Mouse (Mus musculus) olfactory bulb, adult 2 months (tissue): Measurements from ENCODE around the gene D17Wsu92e. TPM values are rescaled to one million over a fixed set of nuclear protein-coding genes. Genes with fewer than 3 reads are reported as not detected.
A peak's percentile ranks its signal among the peaks of the same experiment; 100 is the strongest.

Source experiments
- H3K27ac ChIP-seq: fragments of 200-500 bp; 2 replicates; pipeline ENCODE4 v1.5.1; 2012; ENCODE audit warnings: low read depth, low read length; ENCODE audit not compliant: insufficient read depth
- H3K4me1 ChIP-seq: fragments of 200-500 bp; 2 replicates; pipeline ENCODE4 v1.6.1; 2012; ENCODE audit warnings: low read length; ENCODE audit not compliant: control insufficient read depth, insufficient read depth
- H3K4me3 ChIP-seq: fragments of 200-500 bp; 2 replicates; pipeline ENCODE4 v1.5.1; 2012; ENCODE audit warnings: mild to moderate bottlenecking, low read depth, low read length, moderate library complexity; ENCODE audit not compliant: insufficient read depth
- CTCF ChIP-seq: fragments of 200-500 bp; IDR thresholded peaks from 2 replicates; pipeline ENCODE4 v1.5.1; 2012; ENCODE audit warnings: low read depth, mild to moderate bottlenecking, low read length, moderate library complexity; ENCODE audit not compliant: insufficient read depth
- POLR2A ChIP-seq: fragments of 200-500 bp; IDR thresholded peaks from 2 replicates; pipeline ENCODE4 v1.6.1; 2012; ENCODE audit warnings: mild to moderate bottlenecking, low read depth, low read length, moderate library complexity; ENCODE audit not compliant: insufficient read depth
- WGBS: fragments of 180-500 bp; shearing (Covaris S2); methylation state at CpG from one replicate; pipeline ENCODE4 v1.1.7; 2018; 5-methylcytosine and 5-hydroxymethylcytosine counted together
- polyA plus RNA-seq: library from polyadenylated mRNA; stranded (reverse); fragments of >200 nt; gene quantifications from 2 replicates; pipeline ENCODE4 v1.2.4, GENCODE M21; 2012; ENCODE audit warnings: low replicate concordance; ENCODE audit not compliant: missing spikeins, insufficient read depth, insufficient read length

D17Wsu92e gene
- polyA plus RNA-seq, 1 experiment = 114 TPM

- Histone ChIP-seq H3K27ac (no peak overlapping the region), H3K4me1 (peaks cover 14% of the 10 kb centered on the region), H3K4me3 (no peak overlapping the region)
- WGBS = 83% methylated on average over 9 of the region's 9 CpGs
- no peak for TF ChIP-seq POLR2A
- TF ChIP-seq CTCF = no peak
Observed at GRCm38 (mm10) chr17:27823142-27823905, 2.9 kb upstream of the D17Wsu92e start.

GRCm38 (mm10) chr17:27821407-27822338 lies 1.2 kb upstream of the D17Wsu92e start:
- H3K4me1 ChIP-seq = peaks cover 16% of the 10 kb centered on the region
- H3K4me3 ChIP-seq = no peak overlapping the region
- WGBS = 54% methylated on average over 9 of the region's 9 CpGs
- peak overlapping the region; percentile 93 for H3K27ac ChIP-seq
- no peak for TF ChIP-seq CTCF
- TF ChIP-seq POLR2A = no peak

- H3K4me1 ChIP-seq = peaks cover 13% of the 10 kb centered on the region
- peak overlapping the region; percentile 32; the same call in 1 of the 2 replicates for H3K27ac ChIP-seq
- TF ChIP-seq POLR2A (no peak), CTCF (no peak)
- under 1% methylated on average over 61 of the region's 62 CpGs for WGBS
- peak overlapping the region; percentile 87 for H3K4me3 ChIP-seq
Observed at GRCm38 (mm10) chr17:27819971-27820567, 379 bp downstream of the D17Wsu92e start.

- WGBS = under 1% methylated on average over 20 of the region's 20 CpGs
- H3K4me1 ChIP-seq = peaks cover 13% of the 10 kb centered on the region
- peak overlapping the region; percentile 87 for H3K4me3 ChIP-seq
- peak overlapping the region; percentile 32; the same call in 1 of the 2 replicates for H3K27ac ChIP-seq
- TF ChIP-seq POLR2A (no peak), CTCF (no peak)
Observed at GRCm38 (mm10) chr17:27819521-27819970, 902 bp downstream of the D17Wsu92e start.

GRCm38 (mm10) chr17:27819011-27819410 lies 1.4 kb downstream of the D17Wsu92e start:
- no peak overlapping the region for H3K27ac ChIP-seq
- TF ChIP-seq POLR2A (no peak), CTCF (no peak)
- 7% methylated on average over 7 of the region's 7 CpGs for WGBS
- H3K4me3 ChIP-seq = peak overlapping the region; percentile 87
- peaks cover 13% of the 10 kb centered on the region for H3K4me1 ChIP-seq

GRCm38 (mm10) chr17:27814606-27815005 lies 5.8 kb downstream of the D17Wsu92e start:
- Histone ChIP-seq H3K27ac (no peak overlapping the region), H3K4me1 (peaks cover 12% of the 10 kb centered on the region), H3K4me3 (no peak overlapping the region)
- TF ChIP-seq POLR2A (no peak), CTCF (no peak)

- Histone ChIP-seq H3K4me1 (0 out of 2 replicates have a peak, but pooled peaks cover 6% of the 10 kb centered on the region), H3K4me3 (no peak overlapping the region), H3K27ac (no peak overlapping the region)
- WGBS = 82% methylated on average over 3 of the region's 3 CpGs
- TF ChIP-seq POLR2A (no peak), CTCF (no peak)
Observed at GRCm38 (mm10) chr17:27811980-27812379, 8.5 kb downstream of the D17Wsu92e start.

- 84% methylated on average over 16 of the region's 16 CpGs for WGBS
- Histone ChIP-seq H3K4me1 (0 out of 2 replicates have a peak, but pooled peaks cover 3% of the 10 kb centered on the region), H3K27ac (no peak overlapping the region), H3K4me3 (no peak overlapping the region)
- TF ChIP-seq POLR2A = no peak
- no peak for TF ChIP-seq CTCF
Observed at GRCm38 (mm10) chr17:27810569-27811331, 9.7 kb downstream of the D17Wsu92e start.

GRCm38 (mm10) chr17:27807542-27808078 lies 12.8 kb downstream of the D17Wsu92e start:
- H3K4me1 ChIP-seq = peaks cover 7% of the 10 kb centered on the region
- TF ChIP-seq CTCF = no peak
- TF ChIP-seq POLR2A = no peak
- no peak overlapping the region for H3K27ac ChIP-seq
- WGBS = 74% methylated on average over 2 of the region's 2 CpGs
- no peak overlapping the region for H3K4me3 ChIP-seq
